ENCODE assay signal across 12 mouse cellular contexts in the genomic region with DNA sequence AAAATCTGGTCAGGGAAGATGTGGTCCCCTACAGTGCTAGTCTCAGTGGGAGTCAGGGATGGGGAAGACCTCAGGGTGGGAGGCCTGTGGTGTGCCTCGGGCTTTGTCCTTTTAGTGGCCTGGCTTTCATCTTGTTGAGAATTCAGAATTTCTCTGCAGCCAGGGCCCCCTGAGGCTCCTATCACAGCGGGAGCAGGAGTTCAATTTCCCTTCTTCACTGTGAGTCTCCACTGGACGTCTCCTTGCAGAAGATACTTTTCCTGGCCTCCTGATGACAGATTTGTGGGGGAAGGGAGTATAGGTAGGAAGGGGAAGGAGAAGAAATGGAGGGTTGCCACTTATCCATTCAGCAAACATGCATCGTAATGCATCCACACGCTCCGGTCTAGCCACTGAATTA.
"Had no signal": no experiment of that assay in that cellular context is flagged by ENCODE, and none has a peak within 500 bp of the region (broad histone marks: within the 10 kb centered on the region; RNA-seq: fewer than 3 reads in every experiment).

No protein-coding gene starts in this region.

- DNase-seq: kidney, postnatal 25 days; lung, embryonic 14.5 days; lung, postnatal 10 days; right cerebral cortex, postnatal 14 days; thymus, adult 2 months; thymus, postnatal 25 days had no signal

- H3K4me2 ChIP-seq: limb, embryonic 15.5 days; liver, embryonic 12.5 days; lung, embryonic 14.5 days; midbrain, embryonic 12.5 days; stomach, embryonic 15.5 days had no signal

- H3K9ac ChIP-seq: limb, embryonic 15.5 days; liver, embryonic 12.5 days; lung, embryonic 14.5 days; midbrain, embryonic 12.5 days; stomach, embryonic 15.5 days had no signal

- ATAC-seq: liver, embryonic 12.5 days had no signal

- H3K27ac ChIP-seq: limb, embryonic 15.5 days; liver, embryonic 12.5 days; macrophage; midbrain, embryonic 12.5 days; stomach, embryonic 15.5 days had no signal

- H3K4me3 ChIP-seq: limb, embryonic 15.5 days; liver, embryonic 12.5 days; megakaryocyte, embryonic 14.5 days; midbrain, embryonic 12.5 days; stomach, embryonic 15.5 days had no signal

- H3K27me3 ChIP-seq: limb, embryonic 15.5 days; liver, embryonic 12.5 days; megakaryocyte, embryonic 14.5 days; midbrain, embryonic 12.5 days; stomach, embryonic 15.5 days had no signal

- H3K9me3 ChIP-seq: stomach, embryonic 15.5 days had no signal

- H3K4me1 ChIP-seq: limb, embryonic 15.5 days; liver, embryonic 12.5 days; megakaryocyte, embryonic 14.5 days; midbrain, embryonic 12.5 days; stomach, embryonic 15.5 days had no signal

- H3K36me3 ChIP-seq: limb, embryonic 15.5 days; liver, embryonic 12.5 days; midbrain, embryonic 12.5 days; stomach, embryonic 15.5 days had no signal
